Mouse (Mus musculus): ENCODE measurements around the gene Map4k3.

GRCm38 (mm10) chr17:80550981-80551380 is 177.3 kb downstream of the Map4k3 start:
- no peak for TF ChIP-seq CTCF (conservative IDR thresholded peaks at IDR 0.05; ENCODE audit: low read length)
- no peak for TF ChIP-seq POU5F1 (IDR thresholded peaks at IDR 0.05; ENCODE audit: borderline replicate concordance, low read length)
- TF ChIP-seq NANOG (IDR thresholded peaks at IDR 0.05; ENCODE audit: borderline replicate concordance, low read length) = no peak
